Mouse (Mus musculus) heart, postnatal 36 days (tissue): ENCODE measurements at regions not wholly inside any gene's neighbourhood (a gene's known extent, or its start where the extent isn't known, plus 50 kb on each side); places are given as distances from the start of the nearest gene placed in this dataset.
"Not testable (repeated sequence)": the region's sequence is repeated elsewhere in the genome, so short reads cannot be mapped to it uniquely, and the experiment has no call there.

ENCODE experiments used
- DNase-seq, 2 experiments: peaks; one replicate each; pipeline ENCODE4 v3.0.0; 2021 to 2022
- intact Hi-C: fragments of 180-260 bp; cut with DNase I; formaldehyde crosslinking; loops from one replicate; pipeline ENCODE4 v1.15.1; 2025

DNA sequence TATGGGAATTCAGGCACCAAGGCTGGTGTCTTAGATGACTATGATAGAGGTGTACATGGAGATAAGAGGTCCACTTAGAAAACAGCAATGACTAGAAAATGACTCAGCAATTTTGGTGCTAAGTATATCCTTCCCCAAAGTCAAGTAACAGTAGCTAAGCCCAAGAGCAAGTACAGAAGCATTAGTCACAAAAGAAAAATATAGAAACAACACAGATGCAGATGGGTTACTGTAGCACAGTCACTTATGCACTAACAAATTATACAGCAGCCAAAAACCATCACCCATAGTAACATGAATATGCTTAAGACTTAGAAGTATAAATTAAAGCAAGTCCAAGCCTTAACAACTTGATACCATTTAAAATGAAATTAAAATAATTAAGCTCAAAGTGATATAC lies 378.5 kb upstream of the Meis2 start:
- DNase-seq = no peak
- intact Hi-C loops = no loop called here

- no peak for DNase-seq
- intact Hi-C loops = no loop called here
These were observed 374.6 kb upstream of the Meis2 start for GRCm38 (mm10) chr2:116440252-116440651.

- DNase-seq = no peak
These were observed 367.8 kb upstream of the Meis2 start for GRCm38 (mm10) chr2:116433481-116433880.

DNA sequence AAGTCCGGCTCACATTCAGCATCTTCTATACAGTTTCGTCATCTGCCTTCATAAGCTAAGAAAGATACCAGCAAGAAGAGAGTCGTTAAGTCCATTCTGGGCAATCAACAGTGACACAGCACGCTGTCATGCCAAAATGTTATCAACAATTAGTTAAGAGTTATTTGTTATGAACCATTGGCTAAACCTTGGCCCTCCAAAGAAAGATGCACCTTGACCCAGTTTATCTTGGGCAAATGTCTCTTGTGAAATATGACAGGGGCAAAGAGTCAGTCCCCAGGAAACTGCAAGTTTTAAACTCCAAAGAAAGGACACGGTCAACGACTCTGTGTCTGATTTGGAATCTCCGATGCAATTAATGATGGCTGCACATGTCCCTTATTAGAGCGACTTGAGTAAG lies 358.5 kb upstream of the Meis2 start:
- intact Hi-C loops = no loop called here
- DNase-seq = no peak

More at GRCm38 (mm10) chr2:116433481-116433880, 367.8 kb upstream of the Meis2 start:
- intact Hi-C loops = no loop called here

- DNase-seq = peak in 1 of 2 experiments; percentile 10
- intact Hi-C loops = no loop called here
These were observed 352.0 kb upstream of the Meis2 start for GRCm38 (mm10) chr2:116417428-116418195.

DNA sequence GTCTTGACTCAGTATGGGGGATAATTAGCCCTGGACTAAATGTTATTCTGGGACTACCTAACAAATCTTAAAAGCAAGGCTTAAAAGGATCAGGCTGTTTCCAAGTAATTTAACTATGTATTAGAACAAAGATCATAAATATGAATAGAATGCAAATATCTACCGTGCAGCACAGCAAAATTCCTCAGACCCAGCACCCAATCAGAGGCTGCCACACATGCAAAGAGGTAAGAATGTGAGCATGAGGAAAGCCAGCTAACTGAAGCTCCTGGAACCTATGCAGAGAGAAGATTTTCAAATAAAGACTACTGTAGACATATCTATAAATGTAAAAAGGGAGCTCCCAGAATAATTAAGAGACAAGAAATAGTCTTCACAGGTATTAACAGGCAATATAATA lies 350.1 kb upstream of the Meis2 start:
- intact Hi-C loops = no loop called here
- no peak for DNase-seq

DNA sequence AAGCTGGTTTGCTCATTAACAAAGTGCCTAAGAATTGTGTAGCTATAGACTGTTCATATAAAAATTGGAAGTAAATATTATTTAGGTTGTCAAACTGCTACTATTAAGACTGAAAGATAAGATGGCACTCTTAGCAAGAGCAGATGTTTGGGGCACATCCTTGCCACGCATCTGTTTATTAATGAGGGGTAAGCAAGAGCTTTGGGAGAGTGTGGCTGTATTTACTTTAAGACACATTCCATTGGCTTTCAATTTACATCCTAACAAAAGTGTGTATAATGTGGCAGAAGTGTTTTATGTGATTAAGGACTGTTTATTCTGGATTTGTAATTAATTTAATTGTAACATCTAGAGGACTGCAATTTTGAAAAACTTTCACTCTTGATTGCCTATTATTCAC lies 336.5 kb upstream of the Meis2 start:
- no peak for DNase-seq
- intact Hi-C loops = no loop called here

- no peak for DNase-seq
- intact Hi-C loops = no loop called here
These were observed 334.3 kb upstream of the Meis2 start for GRCm38 (mm10) chr2:116399966-116400365.

DNA sequence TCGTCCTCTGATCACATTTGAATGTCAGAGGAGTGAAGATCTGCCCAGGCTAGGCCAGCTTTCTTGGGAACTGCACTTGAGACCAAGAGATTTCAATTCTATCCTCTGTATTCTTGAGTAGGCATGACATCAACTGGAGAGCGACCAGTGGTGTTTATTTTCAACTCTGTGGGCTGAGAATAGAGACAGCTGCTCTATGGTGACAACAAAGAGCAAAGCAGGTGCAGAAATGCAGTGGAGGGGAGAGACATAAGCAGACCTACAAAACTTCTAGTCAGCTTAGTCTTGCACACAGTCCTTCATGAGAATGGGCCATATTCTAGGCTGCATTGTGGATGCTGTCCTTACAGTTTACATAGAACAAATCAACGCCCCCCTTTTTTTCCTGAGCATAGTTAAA lies 303.2 kb upstream of the Meis2 start:
- DNase-seq = no peak
- intact Hi-C loops = no loop called here

DNA sequence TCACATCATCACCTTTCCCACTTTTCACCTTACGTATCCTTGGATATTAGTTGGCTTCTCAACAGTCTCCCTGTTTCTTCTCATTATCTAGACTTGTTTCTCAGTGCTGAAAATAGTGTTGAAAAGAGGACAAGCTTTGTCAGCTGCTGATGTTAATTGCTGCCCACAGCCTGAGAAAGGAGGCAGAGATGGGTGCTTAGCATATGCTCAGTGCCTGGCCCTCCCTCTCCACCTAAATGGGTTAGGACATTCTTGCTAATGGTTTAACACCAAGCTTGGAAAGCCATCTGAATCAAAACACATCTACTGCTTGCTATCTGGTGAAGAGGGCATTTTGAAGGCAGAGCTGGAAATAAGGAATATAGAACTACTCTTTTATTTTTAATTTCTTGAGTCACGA lies 298.5 kb upstream of the Meis2 start:
- no peak for DNase-seq
- intact Hi-C loops = no loop called here

GRCm38 (mm10) chr2:116358145-116358544 lies 292.5 kb upstream of the Meis2 start:
- intact Hi-C loops = no loop called here

DNA sequence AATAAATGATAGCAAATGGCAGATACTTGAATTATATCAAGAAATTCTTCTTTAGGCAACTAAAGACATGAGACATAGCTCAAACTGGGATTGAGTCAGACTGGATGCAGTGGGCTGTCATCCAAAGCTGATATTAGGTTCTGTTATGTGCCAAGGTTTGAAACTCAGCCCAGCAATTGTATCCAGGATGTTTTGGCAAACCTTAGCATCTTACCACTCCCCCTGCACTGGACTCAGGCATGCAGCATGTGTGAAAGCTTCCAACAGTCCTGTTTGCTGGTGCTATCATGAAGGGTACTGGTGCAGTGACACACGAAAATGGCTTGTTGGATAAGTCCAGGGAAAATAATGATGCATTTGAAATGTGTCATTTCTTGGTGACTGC lies 282.9 kb upstream of the Meis2 start:
- DNase-seq = no peak
- intact Hi-C loops = no loop called here

More at GRCm38 (mm10) chr2:116358145-116358544, 292.5 kb upstream of the Meis2 start:
- no peak for DNase-seq

DNA sequence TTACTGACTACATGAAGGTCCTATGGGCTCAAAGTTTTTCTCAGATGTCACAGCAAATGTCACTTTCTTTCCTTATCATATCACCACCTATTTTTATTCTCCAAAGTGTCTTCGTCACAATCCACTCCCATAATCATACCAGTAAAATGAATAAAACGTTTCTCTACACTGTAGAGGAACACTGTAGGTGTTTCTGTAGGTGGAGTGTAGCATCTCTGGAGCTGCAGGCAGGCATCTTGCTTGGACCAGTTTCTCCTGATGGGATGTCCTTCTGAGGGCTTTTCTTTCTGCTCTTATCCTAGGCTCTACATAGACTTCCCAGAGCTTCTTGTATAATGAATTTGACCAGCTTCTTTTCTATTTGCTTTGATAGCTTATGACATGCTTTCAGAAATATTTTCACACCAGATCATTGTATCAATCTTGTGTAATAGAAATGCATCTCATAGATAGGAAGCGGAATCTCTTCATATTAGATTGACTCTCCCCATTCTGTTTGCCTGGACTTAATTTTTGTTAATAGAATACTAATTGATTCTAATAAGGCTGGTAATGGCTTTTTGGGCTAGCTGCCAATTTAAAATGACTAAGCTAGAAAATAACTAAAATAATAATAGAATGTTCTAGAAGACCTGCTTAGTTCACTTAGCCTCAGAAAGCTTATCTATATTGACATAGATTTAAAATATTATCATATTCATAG lies 282.3 kb upstream of the Meis2 start:
- intact Hi-C loops = no loop called here
- no peak for DNase-seq

DNA sequence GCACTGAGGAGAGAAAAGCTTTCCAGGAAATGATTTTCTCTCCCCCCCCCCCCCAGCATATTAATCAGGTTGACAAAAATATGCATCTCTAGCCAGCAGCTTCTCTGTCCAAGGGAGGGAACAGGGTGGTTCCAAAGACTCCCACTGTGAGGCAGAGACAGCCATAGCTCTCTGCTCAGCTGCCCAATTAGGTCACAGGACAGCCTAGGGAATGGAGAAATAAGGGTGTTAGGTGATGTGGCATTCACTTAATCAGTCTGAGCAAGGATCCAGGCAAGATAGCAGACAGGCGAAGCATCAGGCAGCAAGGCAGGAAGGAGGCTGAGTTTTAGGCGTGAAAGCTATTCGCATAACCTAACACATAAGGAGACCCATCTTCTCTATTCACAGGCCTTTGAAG lies 266.2 kb upstream of the Meis2 start:
- intact Hi-C loops = no loop called here
- no peak for DNase-seq

DNA sequence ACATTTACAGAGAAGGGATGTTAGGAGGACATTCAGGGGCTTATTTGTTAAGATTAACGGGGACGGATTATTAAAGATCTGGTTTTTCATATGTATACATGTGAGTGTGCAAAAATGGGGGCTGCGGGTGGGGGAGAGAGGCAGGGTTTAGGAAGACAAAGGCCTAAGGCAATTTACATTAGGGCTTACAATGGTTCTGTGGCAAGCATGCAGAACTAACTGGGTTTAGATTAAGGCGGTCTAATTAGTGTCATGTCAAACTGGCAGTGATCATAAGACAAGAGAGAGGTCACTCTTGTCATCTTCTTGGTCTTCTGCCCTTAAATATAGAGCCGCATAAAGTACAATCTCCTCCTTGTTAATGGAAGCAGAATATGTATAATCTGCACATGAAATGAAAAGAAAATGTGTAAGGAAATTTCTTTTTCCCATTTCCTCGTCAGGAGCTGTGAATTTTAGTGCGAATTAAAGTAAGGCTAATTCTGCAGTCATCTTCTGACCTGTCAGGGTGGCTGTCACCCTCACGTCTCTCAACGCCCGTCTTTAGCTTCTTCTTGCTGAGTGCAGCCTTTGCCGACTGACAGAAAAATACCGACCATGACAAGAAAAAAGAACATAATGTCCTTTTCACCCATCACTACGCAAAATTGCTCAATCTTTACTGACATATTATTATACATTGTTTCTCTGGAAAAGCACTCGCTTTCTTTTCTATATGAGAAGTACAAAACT lies 256.6 kb upstream of the Meis2 start:
- no peak for DNase-seq
- intact Hi-C loops = no loop called here

DNA sequence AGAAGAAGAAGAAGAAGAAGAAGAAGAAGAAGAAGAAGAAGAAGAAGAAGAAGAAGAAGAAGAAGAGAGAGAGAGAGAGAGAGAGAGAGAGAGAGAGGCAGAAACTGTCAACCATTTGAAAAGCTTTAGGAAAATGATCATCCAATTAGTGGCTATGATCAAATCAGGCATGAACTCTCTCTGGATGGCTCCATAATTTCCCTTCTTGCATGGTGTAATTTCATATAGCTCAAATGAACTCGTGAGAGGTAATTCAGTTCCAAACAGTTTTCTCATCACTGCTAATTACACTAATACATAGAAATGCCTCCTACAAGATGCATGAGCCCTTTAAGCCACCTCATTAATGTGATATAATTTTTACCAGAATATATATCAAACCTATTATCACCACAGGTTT lies 233.9 kb upstream of the Meis2 start:
- DNase-seq = no peak
- intact Hi-C loops = no loop called here

- DNase-seq = no peak
- intact Hi-C loops = no loop called here
These were observed 224.2 kb upstream of the Meis2 start for GRCm38 (mm10) chr2:116289886-116290285.

- intact Hi-C loops, DNase-seq: not testable (repeated sequence)
These were observed 177.6 kb upstream of the Meis2 start for GRCm38 (mm10) chr2:116243191-116243590.

GRCm38 (mm10) chr2:116236731-116237130 lies 171.1 kb upstream of the Meis2 start:
- intact Hi-C loops = no loop called here
- no peak for DNase-seq

- intact Hi-C loops = no loop called here
- DNase-seq = no peak
These were observed 167.2 kb upstream of the Meis2 start for GRCm38 (mm10) chr2:116232793-116233192.

DNA sequence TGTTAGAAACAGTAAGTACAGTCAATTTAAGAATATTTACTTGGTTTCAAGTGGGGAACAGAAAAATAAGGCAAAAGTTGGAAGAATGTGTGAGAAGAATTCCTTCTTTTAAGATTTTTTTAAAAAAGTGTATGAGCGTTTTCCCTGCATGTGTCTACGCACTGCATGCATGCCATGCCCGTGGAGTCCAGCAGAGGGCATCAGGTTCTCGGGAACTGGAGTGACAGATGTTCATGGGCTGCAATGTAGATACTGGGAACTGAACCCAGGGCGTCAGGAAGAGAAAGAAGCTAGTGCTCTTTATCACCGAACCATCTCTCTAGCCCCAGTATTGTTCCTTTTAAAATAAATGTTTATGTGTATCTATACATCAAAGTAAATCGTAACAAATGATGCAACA lies 150.8 kb upstream of the Meis2 start:
- intact Hi-C loops = no loop called here
- DNase-seq = peak in 1 of 2 experiments; percentile 7
